Mouse (Mus musculus) small intestine, adult 2 months (tissue): ENCODE results near the gene Tnni2.

ENCODE experiments used
- CTCF ChIP-seq: fragments of 200-500 bp; IDR thresholded peaks from 2 replicates; pipeline ENCODE4 v1.5.1; 2012; ENCODE audit warnings: low read depth, mild to moderate bottlenecking, control low read depth, inconsistent platforms, low read length, moderate library complexity, mixed read lengths; ENCODE audit not compliant: insufficient replicate concordance, insufficient read length; ENCODE audit errors: extremely low read depth
- POLR2A ChIP-seq: fragments of 200-500 bp; IDR thresholded peaks from 2 replicates; pipeline ENCODE4 v1.6.1; 2012; ENCODE audit warnings: low read depth, mild to moderate bottlenecking, control low read depth, inconsistent platforms, low read length, moderate library complexity

DNA sequence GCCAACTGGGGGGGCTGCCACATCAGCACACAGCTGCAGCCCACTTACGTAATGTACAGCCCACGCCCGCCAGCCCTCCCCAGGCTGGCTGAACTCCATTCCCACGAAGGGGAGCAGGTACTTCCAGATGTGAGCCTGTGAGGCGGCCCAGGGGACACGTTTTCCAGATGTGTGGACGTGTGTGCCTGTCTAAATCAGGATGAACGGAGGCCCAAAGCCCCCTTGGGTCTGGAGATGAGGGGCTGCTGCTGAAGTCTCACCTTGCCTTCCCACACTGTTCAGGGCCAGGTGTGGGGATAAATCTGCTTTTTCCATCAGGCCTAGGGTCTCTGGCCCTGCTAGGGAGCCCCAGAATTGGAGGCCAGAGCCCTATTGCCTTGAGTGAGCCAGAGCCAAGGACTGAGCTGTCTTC is 45.1 kb downstream of the Tnni2 start:
- TF ChIP-seq CTCF = no peak
- no peak for TF ChIP-seq POLR2A
